Mouse (Mus musculus) MEL (cell line): ENCODE measurements at regions not wholly inside any gene's neighbourhood (a gene's known extent, or its start where the extent isn't known, plus 50 kb on each side); places are given as distances from the start of the nearest gene placed in this dataset.

Experiments
- DNase-seq: peaks from one replicate; pipeline ENCODE4 v3.0.0; 2011; ENCODE audit warnings: low read depth, low spot score
- H3K27ac ChIP-seq: 2 replicates; pipeline ENCODE4 v1.5.1; 2012; ENCODE audit warnings: low read depth, mild to moderate bottlenecking, control low read depth, low read length, moderate library complexity; ENCODE audit not compliant: control insufficient read depth
- H3K27me3 ChIP-seq, 2 experiments: fragments of 150-350 bp in 1 of 2; sonication (generic) in 1 of 2; 2 replicates each; pipeline ENCODE4 v1.6.1; 2012; ENCODE audit warnings: low read length in 2 of 2, mild to moderate bottlenecking in 2 of 2, improper control_type of control experiment in 1 of 2, moderate library complexity in 1 of 2; ENCODE audit not compliant: insufficient read depth in 2 of 2, control insufficient read depth in 1 of 2
- H3K36me3 ChIP-seq, 2 experiments: 2 replicates each; pipeline ENCODE4 v1.6.1; 2012 to 2014; ENCODE audit warnings: low read length in 2 of 2, improper control_type of control experiment in 1 of 2, inconsistent platforms in 1 of 2, mild to moderate bottlenecking in 1 of 2; ENCODE audit not compliant: insufficient read depth in 2 of 2, control insufficient read depth in 1 of 2
- H3K4me1 ChIP-seq, 2 experiments: fragments of 150-350 bp in 1 of 2; sonication (generic) in 1 of 2; 2 replicates each; pipeline ENCODE4 v1.6.1; 2012; ENCODE audit warnings: low read length in 2 of 2, improper control_type of control experiment in 1 of 2, mild to moderate bottlenecking in 1 of 2; ENCODE audit not compliant: insufficient read depth in 2 of 2, control insufficient read depth in 1 of 2
- H3K4me3 ChIP-seq, 2 experiments: fragments of 150-350 bp in 1 of 2; sonication (generic) in 1 of 2; 2 replicates each; pipeline ENCODE4 v1.5.1; 2012; ENCODE audit warnings: low read depth in 2 of 2, low read length in 2 of 2, mild to moderate bottlenecking in 2 of 2, moderate library complexity in 2 of 2, control low read depth in 1 of 2, improper control_type of control experiment in 1 of 2; ENCODE audit not compliant: control insufficient read depth in 1 of 2, insufficient read depth in 1 of 2
- H3K79me2 ChIP-seq: 2 replicates; pipeline ENCODE4 v1.6.1; 2012; ENCODE audit warnings: mild to moderate bottlenecking, low read length, moderate library complexity; ENCODE audit not compliant: control insufficient read depth, poor library complexity, insufficient read depth
- H3K9ac ChIP-seq: 2 replicates; pipeline ENCODE4 v1.6.1; 2012; ENCODE audit warnings: low read depth, mild to moderate bottlenecking, control low read depth, low read length, moderate library complexity; ENCODE audit not compliant: control insufficient read depth, poor library complexity, severe bottlenecking
- H3K9me3 ChIP-seq: fragments of 150-350 bp; sonication (generic); replicated peaks from 2 replicates; pipeline ENCODE4 v1.6.1; 2012; ENCODE audit warnings: mild to moderate bottlenecking, low read length, improper control_type of control experiment, moderate library complexity; ENCODE audit not compliant: insufficient read depth
- CHD1 ChIP-seq: IDR thresholded peaks from 2 replicates; pipeline ENCODE4 v1.6.1; 2012; ENCODE audit warnings: low read depth, mild to moderate bottlenecking, inconsistent platforms, low read length, improper control_type of control experiment
- CHD2 ChIP-seq: IDR thresholded peaks from 2 replicates; pipeline ENCODE4 v1.6.1; 2011; ENCODE audit warnings: low read length, improper control_type of control experiment
- GABPA ChIP-seq: IDR thresholded peaks from 2 replicates; pipeline ENCODE4 v1.6.1; 2012; ENCODE audit warnings: low read depth, mild to moderate bottlenecking, inconsistent platforms, low read length, improper control_type of control experiment, moderate library complexity
- GATA1 ChIP-seq: IDR thresholded peaks from 2 replicates; pipeline ENCODE4 v1.6.1; 2011; ENCODE audit warnings: low read depth, low read length, improper control_type of control experiment
- HCFC1 ChIP-seq: IDR thresholded peaks from 2 replicates; pipeline ENCODE4 v1.6.1; 2012; ENCODE audit warnings: low read depth, mild to moderate bottlenecking, inconsistent platforms, low read length, improper control_type of control experiment, moderate library complexity
- JUND ChIP-seq: IDR thresholded peaks from 2 replicates; pipeline ENCODE4 v1.6.1; 2011; ENCODE audit warnings: low read depth, mild to moderate bottlenecking, improper control_type of control experiment, low read length
- MEF2A ChIP-seq: IDR thresholded peaks from 2 replicates; pipeline ENCODE4 v1.6.1; 2014; ENCODE audit warnings: low read depth, mild to moderate bottlenecking, inconsistent platforms, low read length, improper control_type of control experiment; ENCODE audit not compliant: poor library complexity, insufficient replicate concordance, severe bottlenecking; ENCODE audit errors: extremely low read depth
- NRF1 ChIP-seq: IDR thresholded peaks from 2 replicates; pipeline ENCODE4 v1.6.1; 2014; ENCODE audit warnings: low read depth, mild to moderate bottlenecking, inconsistent platforms, low read length, improper control_type of control experiment, moderate library complexity; ENCODE audit not compliant: poor library complexity, insufficient read depth, severe bottlenecking
- POLR2A ChIP-seq, 2 experiments: IDR thresholded peaks; 2 replicates each; pipeline ENCODE4 v1.6.1; 2011 to 2012; ENCODE audit warnings: low read length in 2 of 2, mild to moderate bottlenecking in 2 of 2, control low read depth in 1 of 2, improper control_type of control experiment in 1 of 2, low read depth in 1 of 2, moderate library complexity in 1 of 2; ENCODE audit not compliant: control insufficient read depth in 1 of 2, insufficient read depth in 1 of 2, poor library complexity in 1 of 2
- POLR2AphosphoS5 ChIP-seq: IDR thresholded peaks from 2 replicates; pipeline ENCODE4 v1.6.1; 2012; ENCODE audit warnings: low read depth, borderline replicate concordance, mild to moderate bottlenecking, inconsistent platforms, low read length, moderate library complexity, mixed read lengths
- RAD21 ChIP-seq: IDR thresholded peaks from 2 replicates; pipeline ENCODE4 v1.6.1; 2011; ENCODE audit warnings: mild to moderate bottlenecking, low read depth, low read length, improper control_type of control experiment
- RCOR1 ChIP-seq: IDR thresholded peaks from 2 replicates; pipeline ENCODE4 v1.6.1; 2012; ENCODE audit warnings: low read depth, mild to moderate bottlenecking, inconsistent platforms, low read length, improper control_type of control experiment
- TAL1 ChIP-seq: IDR thresholded peaks from 2 replicates; pipeline ENCODE4 v1.6.1; 2012; ENCODE audit warnings: mild to moderate bottlenecking, inconsistent platforms, low read length, moderate library complexity, mixed read lengths
- UBTF ChIP-seq: IDR thresholded peaks from 2 replicates; pipeline ENCODE4 v1.6.1; 2012; ENCODE audit warnings: low read depth, mild to moderate bottlenecking, inconsistent platforms, low read length, improper control_type of control experiment, moderate library complexity, borderline replicate concordance; ENCODE audit not compliant: insufficient read depth
- USF1 ChIP-seq: IDR thresholded peaks from 2 replicates; pipeline ENCODE4 v1.6.1; 2014; ENCODE audit warnings: low read depth, mild to moderate bottlenecking, inconsistent platforms, low read length, improper control_type of control experiment, moderate library complexity

DNA sequence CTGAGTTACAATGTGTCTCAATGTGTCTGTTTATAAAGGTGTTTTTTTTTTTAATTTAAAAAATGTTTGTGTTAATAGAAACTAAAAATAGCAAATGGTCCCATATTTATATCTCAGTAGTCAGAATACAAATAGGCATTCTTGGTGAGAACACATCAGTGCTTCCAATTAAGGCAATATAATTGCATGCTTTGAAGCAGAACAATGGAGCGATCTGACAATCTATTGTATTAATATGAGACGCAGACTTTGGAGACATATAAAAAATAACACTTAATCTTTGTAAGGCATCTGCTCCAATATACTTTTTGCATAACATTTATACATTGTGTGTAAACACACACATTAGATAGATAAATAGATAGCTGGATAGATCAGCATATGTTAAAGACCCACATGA, 439.6 kb downstream of the Adgrl2 start:
- Histone ChIP-seq H3K9ac (no peak overlapping the region), H3K27ac (no peak overlapping the region), H3K27me3 (no peaks in the 10 kb centered on the region), H3K79me2 (no peaks in the 10 kb centered on the region), H3K9me3 (no peaks in the 10 kb centered on the region), H3K4me1 (no peaks in the 10 kb centered on the region), H3K4me3 (no peak overlapping the region), H3K36me3 (no peaks in the 10 kb centered on the region)
- TF ChIP-seq TAL1: no peak
- DNase-seq: no peak

DNA sequence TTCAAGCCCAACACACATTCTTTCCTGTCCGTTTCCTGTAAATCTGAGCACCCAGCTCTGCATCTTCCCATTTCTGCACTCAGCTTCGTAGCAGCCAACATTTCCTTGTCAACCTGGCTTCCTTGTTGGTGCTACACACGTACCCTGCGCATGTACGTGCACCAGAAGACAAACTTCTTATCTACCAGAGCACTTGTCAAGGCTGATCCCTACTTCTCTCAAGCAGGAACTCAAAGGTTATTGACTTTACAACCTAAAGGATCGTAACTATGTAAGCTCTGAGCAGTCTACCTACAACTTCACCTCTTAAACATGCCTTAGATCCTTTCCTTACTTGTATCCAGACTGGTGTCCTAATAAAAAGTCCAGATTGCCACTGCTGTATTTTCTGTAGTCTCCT, 445.4 kb downstream of the Adgrl2 start:
- H3K4me1 ChIP-seq: no peaks in the 10 kb centered on the region
- no peaks in the 10 kb centered on the region for H3K79me2 ChIP-seq
- no peak for DNase-seq
- H3K9me3 ChIP-seq: no peaks in the 10 kb centered on the region
- no peak overlapping the region for H3K9ac ChIP-seq
- H3K27ac ChIP-seq: no peak overlapping the region
- H3K4me3 ChIP-seq: no peak overlapping the region
- TF ChIP-seq NRF1 (no peak), POLR2AphosphoS5 (no peak), HCFC1 (no peak), JUND (no peak), CHD2 (no peak), USF1 (no peak), CHD1 (no peak), UBTF (no peak), POLR2A (IDR thresholded peaks at IDR 0.05; ENCODE audit: control insufficient read depth in 1 of 2, insufficient read depth in 1 of 2, low read depth in 1 of 2, low read length in 2 of 2, poor library complexity in 1 of 2) (no peak), GABPA (no peak), GATA1 (no peak)
- no peaks in the 10 kb centered on the region for H3K27me3 ChIP-seq
- no peaks in the 10 kb centered on the region for H3K36me3 ChIP-seq

DNA sequence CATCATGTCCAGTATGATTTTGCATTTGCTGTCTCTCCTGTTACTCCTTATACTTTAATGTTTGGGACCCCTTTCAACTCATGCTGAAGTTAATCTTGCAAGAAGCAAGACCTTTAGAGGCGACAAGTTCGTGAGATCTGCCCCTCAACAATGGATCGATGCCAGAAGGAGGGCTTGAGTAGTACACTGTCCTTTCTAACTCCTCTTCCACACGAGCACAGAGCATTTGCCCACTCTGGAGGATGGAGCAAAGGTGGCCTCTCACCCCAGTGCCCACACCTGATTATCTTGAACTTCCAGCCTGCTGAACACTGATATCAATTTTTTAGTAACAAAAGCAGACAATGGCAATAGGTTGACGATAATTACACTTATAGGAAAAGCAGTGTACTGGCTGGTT, 448.1 kb downstream of the Adgrl2 start:
- no peaks in the 10 kb centered on the region for H3K36me3 ChIP-seq
- H3K79me2 ChIP-seq: no peaks in the 10 kb centered on the region
- H3K9me3 ChIP-seq: no peaks in the 10 kb centered on the region
- no peak overlapping the region for H3K27ac ChIP-seq
- H3K9ac ChIP-seq: no peak overlapping the region
- no peak overlapping the region for H3K4me3 ChIP-seq
- H3K27me3 ChIP-seq: no peaks in the 10 kb centered on the region
- TF ChIP-seq RCOR1 (no peak), MEF2A (no peak), RAD21 (no peak)
- no peak for DNase-seq
- H3K4me1 ChIP-seq: no peaks in the 10 kb centered on the region
